Mouse (Mus musculus): Measurements from ENCODE around the gene Cygb.
A peak's percentile ranks its signal among the peaks of the same experiment; 100 is the strongest.
"Not testable (repeated sequence)": the region's sequence is repeated elsewhere in the genome, so short reads cannot be mapped to it uniquely, and the experiment has no call there.

Gene Cygb

GRCm38 (mm10) chr11:116654255-116654821 is at the start of gene Cygb:
TSS of gene Cygb (minus strand) at chr11:116654313.
- no peak for DNase-seq

- no peak for DNase-seq
These were observed 47.3 kb upstream of the Cygb start for GRCm38 (mm10) chr11:116701377-116701841.

DNA sequence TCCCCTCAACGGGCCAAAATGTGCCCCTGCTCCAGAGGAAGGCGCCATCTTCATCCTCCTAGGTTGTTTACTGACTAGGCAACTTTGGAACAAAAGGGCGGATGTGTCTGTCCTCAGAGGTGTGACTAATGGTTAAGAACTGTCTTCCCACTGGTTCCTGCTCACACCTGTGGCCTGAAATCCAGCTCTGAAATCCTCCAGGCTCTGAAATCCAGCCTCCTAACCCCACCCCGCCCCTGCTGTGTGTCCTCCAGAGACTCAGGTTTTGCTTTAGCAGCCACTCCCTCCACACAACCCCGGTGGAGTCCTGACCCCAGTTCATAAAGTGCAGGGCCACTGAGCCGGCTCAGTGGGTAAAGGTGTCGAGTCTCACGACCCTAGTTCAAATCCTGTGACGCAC is 43.4 kb upstream of the Cygb start:
- DNase-seq = no peak

- no peak for DNase-seq
These were observed 42.3 kb upstream of the Cygb start for GRCm38 (mm10) chr11:116696426-116696825.

DNA sequence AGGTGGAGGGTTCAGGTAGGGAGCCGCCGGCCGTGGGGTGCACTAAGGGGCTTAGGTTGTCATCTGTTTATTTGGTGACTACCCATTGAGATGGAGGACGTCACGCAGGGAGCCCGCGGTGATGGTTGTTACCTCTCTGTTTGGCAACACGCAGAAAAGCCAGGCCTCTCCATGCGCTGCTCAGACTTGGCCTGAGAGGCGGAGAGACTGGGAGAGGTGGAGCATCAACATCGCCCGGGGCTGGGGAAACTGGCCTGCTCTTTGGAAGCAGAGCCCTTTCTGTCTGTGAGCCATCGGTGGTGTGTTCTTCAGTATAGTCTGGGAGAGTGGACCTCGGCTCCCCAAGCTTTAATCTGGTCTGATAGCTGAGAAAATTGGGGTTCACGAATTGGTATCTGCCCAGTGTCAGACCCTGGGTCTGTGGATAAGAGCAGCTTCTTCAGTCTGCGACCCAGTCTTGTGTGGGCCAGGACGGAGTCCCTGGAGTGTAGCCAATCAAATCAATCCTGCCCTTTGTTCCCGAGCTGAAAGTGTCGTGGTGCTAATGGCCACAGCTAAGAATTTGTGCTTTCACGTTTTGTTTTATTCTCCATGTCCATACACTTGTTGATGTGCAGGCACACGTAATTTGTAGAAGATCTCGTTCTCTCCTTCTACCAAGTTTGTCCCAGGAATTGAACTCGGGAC is 41.2 kb upstream of the Cygb start:
- no peak for DNase-seq

DNA sequence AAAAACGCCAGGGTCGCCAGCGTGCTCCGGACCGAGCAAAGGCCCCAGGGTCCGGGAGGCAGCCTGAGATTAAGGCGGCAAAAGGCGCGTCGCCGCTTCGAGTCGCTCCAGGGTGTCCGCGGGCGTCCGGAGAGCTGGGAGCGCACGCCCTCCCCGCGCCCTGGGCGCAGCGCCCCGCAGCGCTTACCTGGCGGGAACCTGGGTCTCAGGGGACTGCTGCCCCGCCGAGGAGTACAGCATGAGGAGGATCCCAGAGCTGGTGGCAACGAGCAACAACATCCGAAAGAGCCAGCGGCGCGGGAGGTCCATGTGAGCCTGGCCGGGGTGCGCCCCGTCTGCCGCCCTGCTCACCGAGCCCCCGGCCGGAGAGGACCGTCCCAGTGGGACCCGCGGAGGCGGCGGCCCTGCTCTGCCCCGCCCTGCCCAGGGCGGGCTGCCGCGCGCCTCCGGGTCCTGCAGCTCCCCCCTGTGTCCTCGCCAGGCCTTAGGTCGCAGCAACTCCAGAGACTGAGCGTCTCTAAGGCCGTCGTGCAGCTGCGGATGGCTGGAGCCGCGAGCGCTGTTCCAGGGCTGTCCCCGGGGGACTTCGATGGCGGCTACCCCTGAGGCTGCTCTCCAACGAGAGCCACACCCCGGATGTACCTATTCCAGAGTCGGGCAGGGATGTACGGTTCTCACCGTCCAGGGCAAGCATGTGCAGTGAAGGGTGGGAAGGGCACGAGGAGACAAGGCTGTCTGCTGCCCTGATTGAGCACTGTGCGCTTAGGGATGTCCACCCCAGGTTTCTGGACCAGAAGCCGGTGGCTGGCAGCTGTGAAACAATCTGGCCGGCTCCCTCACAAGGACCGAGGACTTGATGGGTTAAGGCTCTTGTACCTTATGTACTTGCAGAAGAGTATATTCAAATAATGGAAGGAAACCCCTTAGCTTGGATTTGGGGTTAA is 40.4 kb upstream of the Cygb start:
- no peak for DNase-seq

DNA sequence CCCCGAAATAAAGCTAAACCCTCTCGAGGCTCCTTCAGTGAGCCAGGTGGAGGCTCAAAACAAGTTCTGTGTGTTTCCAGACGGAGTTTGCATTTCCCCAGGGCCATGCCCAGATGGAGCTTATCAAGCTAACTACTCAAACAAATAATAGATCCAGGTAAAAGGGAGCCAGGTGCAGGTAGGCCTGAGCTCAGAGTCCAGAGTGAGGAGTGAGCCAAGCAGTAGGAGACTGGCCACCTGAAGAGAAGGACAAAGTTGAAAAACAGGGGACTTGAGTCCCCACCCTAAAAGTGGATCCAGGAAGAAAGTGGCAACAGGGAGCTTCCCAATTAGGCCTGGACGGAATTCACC is 39.8 kb upstream of the Cygb start:
- DNase-seq = no peak

DNA sequence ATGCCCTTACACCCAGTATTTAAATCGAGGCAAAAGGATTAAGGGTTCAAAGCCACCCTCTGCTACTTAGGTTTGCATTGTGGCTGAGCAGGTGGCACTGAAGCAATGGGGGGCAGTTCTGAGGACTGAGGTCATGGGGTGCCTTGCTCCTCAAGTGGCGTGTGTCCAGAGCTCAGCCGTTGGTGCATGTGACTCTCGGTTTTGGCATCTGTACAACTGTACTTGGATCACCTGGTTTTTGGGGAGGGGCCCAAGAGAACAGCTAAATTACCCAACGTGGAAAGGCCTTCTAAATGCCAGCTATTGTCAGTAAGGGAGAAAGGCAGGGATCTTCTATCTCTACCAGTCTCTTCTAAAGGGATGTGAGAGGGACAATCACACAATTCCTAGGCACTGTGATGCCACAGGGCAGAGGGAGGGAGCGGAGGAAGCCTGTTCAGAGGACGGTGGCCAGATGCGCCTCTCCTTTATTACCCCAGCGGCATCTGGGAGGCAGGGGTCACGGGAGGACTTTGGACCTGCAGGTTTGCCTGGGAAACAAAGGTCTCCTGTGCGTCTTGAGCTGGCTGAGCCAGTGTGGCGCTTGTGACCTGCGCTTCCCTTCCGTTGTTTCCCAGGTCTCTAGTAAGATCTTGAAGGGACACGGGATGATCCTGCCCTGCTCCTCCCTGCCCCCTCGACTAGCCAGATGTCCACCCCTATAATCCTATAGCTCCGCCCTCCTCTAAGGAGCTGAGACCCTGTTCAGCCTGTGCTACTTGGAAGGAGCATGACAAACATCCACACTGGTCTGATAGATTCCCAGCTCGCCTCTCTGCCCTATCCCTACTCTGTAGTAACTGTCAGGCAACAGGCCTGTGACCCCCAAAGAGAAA is 36.8 kb upstream of the Cygb start:
- no peak for DNase-seq

- DNase-seq = no peak
These were observed 35.5 kb upstream of the Cygb start for GRCm38 (mm10) chr11:116689622-116690021.

DNA sequence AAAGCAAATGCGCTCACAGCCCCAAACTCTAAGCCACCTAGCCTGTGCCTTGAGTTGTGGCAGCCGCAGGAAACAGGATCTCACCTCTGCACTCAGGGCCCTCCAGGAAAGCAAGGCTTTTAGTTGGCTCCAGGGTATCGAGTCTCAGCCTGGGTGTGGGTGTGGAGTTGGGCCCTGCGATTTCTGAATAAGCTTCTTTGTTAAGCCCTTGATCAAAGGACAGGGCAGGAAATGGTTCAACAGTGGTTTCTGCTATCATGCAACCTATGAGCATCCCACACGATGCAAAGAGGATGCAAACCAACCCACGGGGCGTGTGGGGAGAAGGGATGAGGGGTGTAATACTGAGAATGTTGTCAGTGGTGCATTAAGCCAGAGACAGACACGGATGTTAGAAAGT is 33.8 kb upstream of the Cygb start:
- DNase-seq = peak; percentile 35

DNA sequence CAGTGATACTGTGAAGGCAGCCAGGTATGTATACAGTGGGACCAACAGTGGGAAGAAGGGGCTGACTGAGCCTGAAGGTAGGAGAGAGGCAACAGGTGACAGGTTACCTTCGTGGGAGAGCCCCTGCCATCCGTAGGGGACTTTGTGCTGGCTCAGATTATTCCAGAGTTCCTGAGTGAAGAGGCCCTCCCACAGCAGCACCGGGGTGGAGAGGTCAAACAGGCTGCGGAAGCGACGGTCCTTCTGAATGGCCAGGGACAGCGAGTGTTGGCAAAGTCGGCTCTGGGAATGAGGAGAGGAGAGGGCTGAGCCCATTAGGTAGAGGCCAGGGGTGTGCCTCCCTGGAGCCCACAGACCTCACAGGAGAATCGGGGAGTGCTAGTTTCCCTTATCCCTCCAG is 31.6 kb upstream of the Cygb start:
- DNase-seq = no peak

DNA sequence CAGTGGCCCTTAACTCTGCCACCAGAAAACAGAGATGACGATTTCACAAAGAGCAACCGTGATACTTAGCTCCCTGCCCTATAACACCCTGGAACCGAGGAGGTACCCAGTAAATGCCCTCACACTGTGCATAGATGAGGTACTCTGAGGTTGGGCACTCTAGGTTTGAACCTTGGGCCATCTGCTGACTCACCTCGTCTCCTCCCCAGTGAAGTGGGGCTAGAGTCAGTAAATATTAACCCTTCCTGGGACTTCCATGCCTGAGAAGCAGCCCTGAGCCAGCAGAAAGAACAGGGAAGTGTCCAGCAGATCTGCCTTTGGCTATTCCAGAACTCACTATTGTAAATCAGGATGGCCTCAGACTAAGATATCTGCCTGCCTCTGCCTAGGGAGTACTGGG is 29.7 kb upstream of the Cygb start:
- DNase-seq = no peak

- no peak for DNase-seq
These were observed 28.5 kb upstream of the Cygb start for GRCm38 (mm10) chr11:116682501-116683144.

GRCm38 (mm10) chr11:116681147-116681546 is 27.0 kb upstream of the Cygb start:
- DNase-seq = no peak

DNA sequence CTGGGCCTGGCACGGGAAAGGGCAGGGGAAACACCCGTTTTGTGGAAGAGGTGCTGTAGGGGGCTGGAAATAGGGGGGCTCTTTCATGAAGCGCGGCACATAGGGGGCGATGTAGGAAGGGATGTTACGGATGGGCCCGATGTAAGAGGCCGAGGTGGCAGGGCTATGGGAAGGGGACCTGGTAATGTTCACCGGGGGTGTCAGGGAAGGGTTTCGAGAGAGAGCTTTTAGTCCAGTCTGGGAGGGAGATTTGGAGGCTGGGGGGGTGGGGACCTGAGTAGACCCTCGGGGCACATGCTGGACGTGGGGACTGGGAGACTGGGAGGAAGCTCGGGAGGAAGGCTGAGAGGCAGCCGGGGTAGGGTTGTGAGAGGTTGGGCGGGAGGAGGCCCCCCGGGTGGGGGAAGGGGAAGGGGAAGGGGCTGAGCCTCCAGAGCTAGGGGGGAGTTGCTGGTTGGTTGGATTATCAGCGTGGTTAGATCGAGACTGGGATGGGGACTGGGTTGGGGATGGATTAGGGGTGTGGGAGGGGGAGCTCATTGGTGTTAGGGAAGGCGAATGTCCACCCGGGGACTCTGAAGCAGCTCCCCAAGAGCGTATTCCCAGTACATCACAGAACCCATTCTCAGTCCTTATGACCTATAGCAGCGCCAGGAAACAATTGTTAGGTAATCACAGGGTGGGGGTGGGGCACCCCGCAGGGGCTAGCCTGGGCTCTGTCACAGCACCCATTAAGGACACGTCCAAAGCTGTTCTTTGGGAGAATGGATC is 26.4 kb upstream of the Cygb start:
- no peak for DNase-seq

GRCm38 (mm10) chr11:116679148-116679547 is 25.0 kb upstream of the Cygb start:
- DNase-seq = no peak

GRCm38 (mm10) chr11:116677711-116678441 is 23.8 kb upstream of the Cygb start:
- DNase-seq = no peak

DNA sequence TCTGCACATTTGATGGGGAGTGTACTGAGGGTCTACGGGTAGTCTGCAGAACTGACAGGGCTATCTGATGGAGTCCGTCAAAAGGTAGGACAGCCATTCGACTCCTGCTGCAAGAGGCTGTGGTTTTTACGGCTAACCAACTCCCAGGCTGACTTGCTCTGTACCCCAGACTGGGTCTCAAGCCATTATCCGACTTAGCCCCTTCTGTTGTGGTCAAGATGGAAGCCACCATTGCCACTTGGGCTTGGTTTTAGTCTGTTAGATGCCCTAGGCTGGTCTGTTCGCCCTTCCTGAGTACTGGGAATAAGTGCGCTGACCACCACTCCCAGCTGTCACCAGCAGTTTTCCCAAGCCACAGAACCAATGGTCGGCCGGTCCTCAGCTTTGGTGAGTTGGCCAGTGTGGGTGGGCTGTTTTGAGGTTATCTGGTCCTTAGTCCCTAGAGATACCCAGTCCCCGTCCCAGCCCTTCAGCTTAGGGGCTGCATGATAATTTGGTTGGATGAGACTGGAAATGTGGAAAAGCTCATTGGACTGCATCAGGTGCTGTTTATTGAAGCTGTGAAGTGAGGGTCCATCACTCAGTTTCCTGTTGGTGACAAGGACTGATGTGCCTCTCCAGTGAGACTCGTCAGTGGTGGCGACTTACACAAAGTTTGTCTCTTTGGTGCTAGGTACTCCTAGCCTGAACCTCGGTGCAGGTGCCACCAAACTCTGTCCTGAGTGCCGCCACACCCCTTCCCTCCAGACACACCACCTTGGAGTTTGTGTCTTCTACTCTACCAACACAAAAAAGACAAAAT is 22.3 kb upstream of the Cygb start:
- no peak for DNase-seq

GRCm38 (mm10) chr11:116675429-116675828 is 21.3 kb upstream of the Cygb start:
- not testable (repeated sequence) for DNase-seq

All from thymus, postnatal 25 days (tissue).